Mouse (Mus musculus) embryonic fibroblast, embryonic 13.5 days (primary cell): ENCODE measurements at regions not wholly inside any gene's neighbourhood (a gene's known extent, or its start where the extent isn't known, plus 50 kb on each side); places are given as distances from the start of the nearest gene placed in this dataset.

Experiments
- CTCF ChIP-seq: IDR thresholded peaks from 2 replicates; pipeline ENCODE4 v1.5.1; 2011; ENCODE audit warnings: mild to moderate bottlenecking, control low read depth, low read length, moderate library complexity, borderline replicate concordance; ENCODE audit not compliant: insufficient read depth
- POLR2A ChIP-seq: IDR thresholded peaks from 2 replicates; pipeline ENCODE4 v1.6.1; 2011; ENCODE audit warnings: low read depth, mild to moderate bottlenecking, control low read depth, low read length, moderate library complexity

DNA sequence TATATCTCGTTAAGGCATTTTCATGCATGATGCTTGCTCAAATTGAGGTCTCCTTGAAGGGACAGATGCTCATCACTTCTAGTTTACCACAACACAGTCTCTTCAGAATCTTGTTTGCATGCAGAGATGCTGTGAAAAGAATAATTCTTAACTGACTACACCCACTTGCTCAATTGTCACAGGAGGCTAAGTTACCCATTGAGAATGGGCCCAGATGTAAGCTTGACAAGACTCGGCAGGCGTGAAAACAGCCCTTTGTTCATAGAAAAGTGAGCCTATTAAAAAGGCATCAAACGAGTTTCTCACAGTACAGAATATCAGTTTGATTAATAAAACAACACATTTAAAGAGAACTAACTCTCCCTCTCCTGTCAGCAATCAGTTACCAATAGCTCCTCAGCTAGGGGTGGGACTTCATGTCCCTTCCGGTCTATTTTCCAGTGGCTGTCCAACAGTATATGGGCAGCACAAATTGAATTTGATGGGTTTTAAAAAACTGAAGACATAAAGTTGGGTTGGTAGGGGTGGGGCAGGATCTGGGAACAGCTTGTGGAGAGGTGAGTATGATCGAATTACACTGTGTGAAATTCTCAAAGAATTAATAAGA, 180.1 kb upstream of the Pde3a start:
- TF ChIP-seq CTCF (no peak), POLR2A (no peak)
